Mouse (Mus musculus) stomach, embryonic 16.5 days (tissue): ENCODE data around the gene Chml. TPM values are rescaled to one million over a fixed set of nuclear protein-coding genes. Genes with fewer than 3 reads are reported as not detected.

Experiments
- ATAC-seq: fragments of 200-750 bp; cut with Nextera tagmentation; 2 replicates; pipeline ENCODE4 v1.8.0; 2017; ENCODE audit warnings: moderate number of reproducible peaks, moderate TSS enrichment; ENCODE audit not compliant: insufficient read depth, low FRiP score
- H3K27ac ChIP-seq: fragments of 300-500 bp; sonication (generic); 2 replicates; pipeline ENCODE4 v1.5.1; 2014; ENCODE audit warnings: low read length
- H3K27me3 ChIP-seq: fragments of 300-500 bp; sonication (generic); 2 replicates; pipeline ENCODE4 v1.6.1; 2014; ENCODE audit warnings: low read length, control low read depth, mixed read lengths; ENCODE audit not compliant: control insufficient read depth, insufficient read depth
- H3K36me3 ChIP-seq: fragments of 300-500 bp; sonication (generic); 2 replicates; pipeline ENCODE4 v1.6.1; 2014; ENCODE audit warnings: low read length; ENCODE audit not compliant: control insufficient read depth, insufficient read depth
- H3K4me1 ChIP-seq: fragments of 300-500 bp; sonication (generic); 2 replicates; pipeline ENCODE4 v1.6.1; 2014; ENCODE audit warnings: low read length, control low read depth, mixed read lengths; ENCODE audit not compliant: control insufficient read depth, insufficient read depth
- H3K4me2 ChIP-seq: fragments of 300-500 bp; sonication (generic); 2 replicates; pipeline ENCODE4 v1.6.1; 2014; ENCODE audit warnings: low read depth, low read length, mixed read lengths
- H3K4me3 ChIP-seq: fragments of 300-500 bp; sonication (generic); replicated peaks from 2 replicates; pipeline ENCODE4 v1.5.1; 2014; ENCODE audit warnings: mild to moderate bottlenecking, low read length
- H3K9ac ChIP-seq: fragments of 300-500 bp; sonication (generic); 2 replicates; pipeline ENCODE4 v1.6.1; 2014; ENCODE audit warnings: low read length
- H3K9me3 ChIP-seq: fragments of 300-500 bp; sonication (generic); replicated peaks from 2 replicates; pipeline ENCODE4 v1.6.1; 2016; ENCODE audit warnings: low read length, control low read depth; ENCODE audit not compliant: control insufficient read depth
- WGBS: fragments of 180-500 bp; shearing (Covaris S2); extraction: QIAGEN DNeasy Blood & Tissue Kit; methylation state at CpG from one replicate; pipeline ENCODE4 v1.1.7; 2014; 5-methylcytosine and 5-hydroxymethylcytosine counted together
- polyA plus RNA-seq: library from polyadenylated mRNA; unstranded; fragments of >200 nt; fragmentation: Nextera tagmentation; extraction: Ambion mirVana; gene quantifications from 2 replicates; pipeline ENCODE4 v1.2.1, GENCODE M21; 2015

Chml gene
- polyA plus RNA-seq, 1 experiment from 2014 or later: 3.4 TPM

DNA sequence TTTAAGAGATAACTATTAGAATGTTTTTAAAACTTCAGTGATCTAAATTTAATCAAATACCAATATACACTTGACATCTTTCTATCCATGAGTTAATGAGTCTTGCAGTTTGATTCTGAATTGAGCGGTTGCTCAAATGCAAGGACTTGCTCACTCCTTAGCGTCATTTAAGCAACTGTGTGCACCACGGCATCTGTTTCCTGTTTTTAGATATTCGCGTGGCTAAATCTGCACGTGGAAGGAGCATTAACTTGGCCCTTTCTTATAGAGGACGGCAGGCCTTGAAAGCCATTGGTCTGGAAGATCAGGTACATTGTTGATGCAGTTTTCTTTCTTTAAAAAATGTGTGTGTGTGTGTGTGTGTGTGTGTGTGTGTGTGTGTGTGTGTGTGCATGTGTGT, 55.0 kb downstream of the Chml start:
- H3K9me3 ChIP-seq: no peaks in the 10 kb centered on the region
- H3K27me3 ChIP-seq: no peaks in the 10 kb centered on the region
- no peak for ATAC-seq
- H3K4me3 ChIP-seq: no peak overlapping the region
- H3K9ac ChIP-seq: no peak overlapping the region
- 62% methylated on average over 7 of the region's 7 CpGs for WGBS
- no peak overlapping the region for H3K27ac ChIP-seq
- no peak overlapping the region for H3K4me2 ChIP-seq
- H3K36me3 ChIP-seq: no peaks in the 10 kb centered on the region
- H3K4me1 ChIP-seq: no peaks in the 10 kb centered on the region

DNA sequence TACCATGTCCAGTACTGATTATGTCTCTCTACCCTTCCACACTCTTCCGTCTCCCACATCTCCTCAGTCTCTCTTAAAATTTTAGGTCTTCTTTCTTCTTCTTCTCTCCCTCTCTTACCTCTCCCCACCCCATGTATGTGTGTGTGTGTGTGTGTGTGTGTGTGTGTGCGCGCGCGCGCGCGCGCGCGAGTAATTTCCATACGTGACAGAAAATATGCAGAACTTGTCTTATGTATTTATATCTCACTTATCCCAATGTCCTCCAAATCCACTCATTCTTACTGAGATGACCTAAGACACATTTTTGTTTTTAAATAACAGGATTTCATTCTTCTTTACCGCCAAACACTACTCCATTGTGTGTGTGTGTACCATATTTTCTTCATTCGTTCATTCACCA, 60.2 kb downstream of the Chml start:
- H3K27me3 ChIP-seq: no peaks in the 10 kb centered on the region
- H3K27ac ChIP-seq: no peak overlapping the region
- ATAC-seq: no peak
- no peak overlapping the region for H3K4me3 ChIP-seq
- 96% methylated on average over 14 of the region's 14 CpGs for WGBS
- H3K36me3 ChIP-seq: no peaks in the 10 kb centered on the region
- no peak overlapping the region for H3K4me2 ChIP-seq
- no peaks in the 10 kb centered on the region for H3K9me3 ChIP-seq
- H3K9ac ChIP-seq: no peak overlapping the region
- no peaks in the 10 kb centered on the region for H3K4me1 ChIP-seq

Other genes starting within 250 kb of the Chml start
- 1.3 and 1.9 TPM in 2 replicates for gene Rgs7, start 200.4 kb downstream of the Chml start, polyA plus RNA-seq
- gene Kmo, start 72.5 kb downstream of the Chml start, polyA plus RNA-seq: 0.70 and 1.2 TPM in 2 replicates
- 131 and 135 TPM in 2 replicates for gene Fh1, start 67.3 kb downstream of the Chml start, polyA plus RNA-seq
- 5.2 and 5.9 TPM in 2 replicates for gene Opn3, start 125 bp downstream of the Chml start, polyA plus RNA-seq
- not detected in 2 replicates for gene Wdr64, start 5.7 kb upstream of the Chml start, polyA plus RNA-seq
- gene Exo1, start 187.7 kb upstream of the Chml start, polyA plus RNA-seq: 38.8 and 46.3 TPM in 2 replicates
- gene Gm38100, start 227.4 kb upstream of the Chml start, polyA plus RNA-seq: not detected in 2 replicates